Mouse (Mus musculus) MEL (cell line): Measurements from ENCODE around the gene Hamp. TPM values are rescaled to one million over a fixed set of nuclear protein-coding genes. Genes with fewer than 3 reads are reported as not detected.

Experiments used
- DNase-seq: peaks from one replicate; pipeline ENCODE4 v3.0.0; 2011; ENCODE audit warnings: low read depth, low spot score
- H3K27ac ChIP-seq: 2 replicates; pipeline ENCODE4 v1.5.1; 2012; ENCODE audit warnings: low read depth, mild to moderate bottlenecking, control low read depth, low read length, moderate library complexity; ENCODE audit not compliant: control insufficient read depth
- H3K27me3 ChIP-seq, 2 experiments: fragments of 150-350 bp in 1 of 2; sonication (generic) in 1 of 2; 2 replicates each; pipeline ENCODE4 v1.6.1; 2012; ENCODE audit warnings: low read length in 2 of 2, mild to moderate bottlenecking in 2 of 2, improper control_type of control experiment in 1 of 2, moderate library complexity in 1 of 2; ENCODE audit not compliant: insufficient read depth in 2 of 2, control insufficient read depth in 1 of 2
- H3K36me3 ChIP-seq, 2 experiments: 2 replicates each; pipeline ENCODE4 v1.6.1; 2012 to 2014; ENCODE audit warnings: low read length in 2 of 2, improper control_type of control experiment in 1 of 2, inconsistent platforms in 1 of 2, mild to moderate bottlenecking in 1 of 2; ENCODE audit not compliant: insufficient read depth in 2 of 2, control insufficient read depth in 1 of 2
- H3K4me1 ChIP-seq, 2 experiments: fragments of 150-350 bp in 1 of 2; sonication (generic) in 1 of 2; 2 replicates each; pipeline ENCODE4 v1.6.1; 2012; ENCODE audit warnings: low read length in 2 of 2, improper control_type of control experiment in 1 of 2, mild to moderate bottlenecking in 1 of 2; ENCODE audit not compliant: insufficient read depth in 2 of 2, control insufficient read depth in 1 of 2
- H3K4me3 ChIP-seq, 2 experiments: fragments of 150-350 bp in 1 of 2; sonication (generic) in 1 of 2; 2 replicates each; pipeline ENCODE4 v1.5.1; 2012; ENCODE audit warnings: low read depth in 2 of 2, low read length in 2 of 2, mild to moderate bottlenecking in 2 of 2, moderate library complexity in 2 of 2, control low read depth in 1 of 2, improper control_type of control experiment in 1 of 2; ENCODE audit not compliant: control insufficient read depth in 1 of 2, insufficient read depth in 1 of 2
- H3K79me2 ChIP-seq: 2 replicates; pipeline ENCODE4 v1.6.1; 2012; ENCODE audit warnings: mild to moderate bottlenecking, low read length, moderate library complexity; ENCODE audit not compliant: control insufficient read depth, poor library complexity, insufficient read depth
- H3K9ac ChIP-seq: 2 replicates; pipeline ENCODE4 v1.6.1; 2012; ENCODE audit warnings: low read depth, mild to moderate bottlenecking, control low read depth, low read length, moderate library complexity; ENCODE audit not compliant: control insufficient read depth, poor library complexity, severe bottlenecking
- H3K9me3 ChIP-seq: fragments of 150-350 bp; sonication (generic); replicated peaks from 2 replicates; pipeline ENCODE4 v1.6.1; 2012; ENCODE audit warnings: mild to moderate bottlenecking, low read length, improper control_type of control experiment, moderate library complexity; ENCODE audit not compliant: insufficient read depth
- CHD1 ChIP-seq: IDR thresholded peaks from 2 replicates; pipeline ENCODE4 v1.6.1; 2012; ENCODE audit warnings: low read depth, mild to moderate bottlenecking, inconsistent platforms, low read length, improper control_type of control experiment
- CHD2 ChIP-seq: IDR thresholded peaks from 2 replicates; pipeline ENCODE4 v1.6.1; 2011; ENCODE audit warnings: low read length, improper control_type of control experiment
- CTCF ChIP-seq, 3 experiments: IDR thresholded peaks in 2 of 3; conservative IDR thresholded peaks in 1 of 3; 2 replicates each; pipeline ENCODE4 v1.5.1; 2011 to 2012; ENCODE audit warnings: low read length in 3 of 3, low read depth in 2 of 3, mild to moderate bottlenecking in 2 of 3, improper control_type of control experiment in 1 of 3, inconsistent platforms in 1 of 3, mixed read lengths in 1 of 3, moderate library complexity in 1 of 3; ENCODE audit not compliant: control insufficient read depth in 1 of 3, insufficient read depth in 1 of 3, poor library complexity in 1 of 3, severe bottlenecking in 1 of 3
- ELF1 ChIP-seq: IDR thresholded peaks from 2 replicates; pipeline ENCODE4 v1.6.1; 2014; ENCODE audit warnings: low read depth, mild to moderate bottlenecking, inconsistent platforms, low read length, improper control_type of control experiment, moderate library complexity
- ETS1 ChIP-seq: IDR thresholded peaks from 2 replicates; pipeline ENCODE4 v1.6.1; 2012; ENCODE audit warnings: low read depth, mild to moderate bottlenecking, inconsistent platforms, low read length, improper control_type of control experiment, moderate library complexity
- HCFC1 ChIP-seq: IDR thresholded peaks from 2 replicates; pipeline ENCODE4 v1.6.1; 2012; ENCODE audit warnings: low read depth, mild to moderate bottlenecking, inconsistent platforms, low read length, improper control_type of control experiment, moderate library complexity
- JUND ChIP-seq: IDR thresholded peaks from 2 replicates; pipeline ENCODE4 v1.6.1; 2011; ENCODE audit warnings: low read depth, mild to moderate bottlenecking, improper control_type of control experiment, low read length
- MAFK ChIP-seq: IDR thresholded peaks from 2 replicates; pipeline ENCODE4 v1.6.1; 2011; ENCODE audit warnings: low read depth, mild to moderate bottlenecking, low read length, improper control_type of control experiment, borderline replicate concordance
- MAX ChIP-seq: IDR thresholded peaks from 2 replicates; pipeline ENCODE4 v1.6.1; 2011; ENCODE audit warnings: low read length, improper control_type of control experiment
- MEF2A ChIP-seq: IDR thresholded peaks from 2 replicates; pipeline ENCODE4 v1.6.1; 2014; ENCODE audit warnings: low read depth, mild to moderate bottlenecking, inconsistent platforms, low read length, improper control_type of control experiment; ENCODE audit not compliant: poor library complexity, insufficient replicate concordance, severe bottlenecking; ENCODE audit errors: extremely low read depth
- MXI1 ChIP-seq: IDR thresholded peaks from 2 replicates; pipeline ENCODE4 v1.6.1; 2011; ENCODE audit warnings: mild to moderate bottlenecking, low read depth, low read length, improper control_type of control experiment
- MYC ChIP-seq: IDR thresholded peaks from 2 replicates; pipeline ENCODE4 v1.6.1; 2011; ENCODE audit warnings: low read depth, mild to moderate bottlenecking, low read length, improper control_type of control experiment, moderate library complexity
- NRF1 ChIP-seq: IDR thresholded peaks from 2 replicates; pipeline ENCODE4 v1.6.1; 2014; ENCODE audit warnings: low read depth, mild to moderate bottlenecking, inconsistent platforms, low read length, improper control_type of control experiment, moderate library complexity; ENCODE audit not compliant: poor library complexity, insufficient read depth, severe bottlenecking
- POLR2A ChIP-seq, 2 experiments: IDR thresholded peaks; 2 replicates each; pipeline ENCODE4 v1.6.1; 2011 to 2012; ENCODE audit warnings: low read length in 2 of 2, mild to moderate bottlenecking in 2 of 2, control low read depth in 1 of 2, improper control_type of control experiment in 1 of 2, low read depth in 1 of 2, moderate library complexity in 1 of 2; ENCODE audit not compliant: control insufficient read depth in 1 of 2, insufficient read depth in 1 of 2, poor library complexity in 1 of 2
- POLR2AphosphoS2 ChIP-seq: IDR thresholded peaks from 2 replicates; pipeline ENCODE4 v1.6.1; 2011; ENCODE audit warnings: low read length, improper control_type of control experiment
- POLR2AphosphoS5 ChIP-seq: IDR thresholded peaks from 2 replicates; pipeline ENCODE4 v1.6.1; 2012; ENCODE audit warnings: low read depth, borderline replicate concordance, mild to moderate bottlenecking, inconsistent platforms, low read length, moderate library complexity, mixed read lengths
- RAD21 ChIP-seq: IDR thresholded peaks from 2 replicates; pipeline ENCODE4 v1.6.1; 2011; ENCODE audit warnings: mild to moderate bottlenecking, low read depth, low read length, improper control_type of control experiment
- RCOR1 ChIP-seq: IDR thresholded peaks from 2 replicates; pipeline ENCODE4 v1.6.1; 2012; ENCODE audit warnings: low read depth, mild to moderate bottlenecking, inconsistent platforms, low read length, improper control_type of control experiment
- SIN3A ChIP-seq: IDR thresholded peaks from 2 replicates; pipeline ENCODE4 v1.6.1; 2012; ENCODE audit warnings: low read length, improper control_type of control experiment, inconsistent platforms
- TAL1 ChIP-seq: IDR thresholded peaks from 2 replicates; pipeline ENCODE4 v1.6.1; 2012; ENCODE audit warnings: mild to moderate bottlenecking, inconsistent platforms, low read length, moderate library complexity, mixed read lengths
- TBP ChIP-seq: IDR thresholded peaks from 2 replicates; pipeline ENCODE4 v1.8.0; 2011; ENCODE audit warnings: low read depth, low read length, improper control_type of control experiment
- TCF12 ChIP-seq: IDR thresholded peaks from 2 replicates; pipeline ENCODE4 v1.6.1; 2014; ENCODE audit warnings: low read depth, mild to moderate bottlenecking, inconsistent platforms, low read length, improper control_type of control experiment, moderate library complexity
- USF1 ChIP-seq: IDR thresholded peaks from 2 replicates; pipeline ENCODE4 v1.6.1; 2014; ENCODE audit warnings: low read depth, mild to moderate bottlenecking, inconsistent platforms, low read length, improper control_type of control experiment, moderate library complexity
- USF2 ChIP-seq, 2 experiments: IDR thresholded peaks; 2 replicates each; pipeline ENCODE4 v1.6.1; 2011 to 2012; ENCODE audit warnings: improper control_type of control experiment in 2 of 2, low read length in 2 of 2, borderline replicate concordance in 1 of 2, inconsistent platforms in 1 of 2, low read depth in 1 of 2, mild to moderate bottlenecking in 1 of 2; ENCODE audit not compliant: insufficient read depth in 1 of 2
- ZC3H11A ChIP-seq: IDR thresholded peaks from 2 replicates; pipeline ENCODE4 v1.6.1; 2012; ENCODE audit warnings: low read depth, mild to moderate bottlenecking, inconsistent platforms, low read length, improper control_type of control experiment
- ZKSCAN1 ChIP-seq: IDR thresholded peaks from 2 replicates; pipeline ENCODE4 v1.6.1; 2012; ENCODE audit warnings: low read depth, mild to moderate bottlenecking, inconsistent platforms, low read length, improper control_type of control experiment, moderate library complexity
- ZNF384 ChIP-seq: IDR thresholded peaks from 2 replicates; pipeline ENCODE4 v1.6.1; 2012; ENCODE audit warnings: low read depth, mild to moderate bottlenecking, inconsistent platforms, low read length, improper control_type of control experiment
- polyA plus RNA-seq, 2 experiments: library from polyadenylated mRNA; stranded (reverse) in 1 of 2; unstranded in 1 of 2; fragments of >175 nt in 1 of 2; fragments of >200 nt in 1 of 2; gene quantifications; 2 replicates each; pipeline versions ENCODE4 v1.2.1 to v1.2.4; 2012; ENCODE audit warnings: low replicate concordance in 2 of 2, low read depth in 1 of 2; ENCODE audit not compliant: insufficient read length in 2 of 2, insufficient read depth in 1 of 2, missing spikeins in 1 of 2
- total RNA-seq: library from RNA; depleted of rRNA; stranded (reverse); fragments of 300-350 nt; gene quantifications from 2 replicates; pipeline ENCODE4 v1.2.3, GENCODE M21; 2012

The Hamp gene
- total and polyA plus RNA-seq, 3 experiments: not detected

- Histone ChIP-seq H3K4me3 (no peak overlapping the region), H3K27me3 (peaks cover 7 to 8% of the 10 kb centered on the region in 2 experiments), H3K27ac (no peak overlapping the region), H3K36me3 (no peaks in the 10 kb centered on the region), H3K9ac (no peak overlapping the region), H3K4me1 (no peaks in the 10 kb centered on the region), H3K79me2 (no peaks in the 10 kb centered on the region), H3K9me3 (no peaks in the 10 kb centered on the region)
- TF ChIP-seq ELF1 (no peak), CHD1 (no peak), CHD2 (no peak), JUND (no peak), ZNF384 (no peak), ZC3H11A (no peak), CTCF (IDR thresholded peaks at IDR 0.05 in 2 of 3, conservative IDR thresholded peaks at IDR 0.05 in 1 of 3; ENCODE audit: control insufficient read depth in 1 of 3, insufficient read depth in 1 of 3, low read depth in 2 of 3, low read length in 3 of 3, poor library complexity in 1 of 3, severe bottlenecking in 1 of 3) (no peak), USF2 (IDR thresholded peaks at IDR 0.05; ENCODE audit: borderline replicate concordance in 1 of 2, insufficient read depth in 1 of 2, low read depth in 1 of 2, low read length in 2 of 2) (no peak), MYC (no peak), NRF1 (no peak), USF1 (no peak), RCOR1 (no peak), TAL1 (no peak), MAFK (no peak), POLR2A (IDR thresholded peaks at IDR 0.05; ENCODE audit: control insufficient read depth in 1 of 2, insufficient read depth in 1 of 2, low read depth in 1 of 2, low read length in 2 of 2, poor library complexity in 1 of 2) (no peak), ETS1 (no peak), MXI1 (no peak), TBP (no peak)
- DNase-seq: peak; percentile 64
Observed at GRCm38 (mm10) chr7:30920217-30920616, 23.6 kb downstream of the Hamp start.

GRCm38 (mm10) chr7:30917219-30917618 lies 26.6 kb downstream of the Hamp start:
- H3K27ac ChIP-seq: no peak overlapping the region
- H3K36me3 ChIP-seq: no peaks in the 10 kb centered on the region
- H3K27me3 ChIP-seq: peaks cover 5 to 9% of the 10 kb centered on the region in 2 experiments
- no peak overlapping the region for H3K9ac ChIP-seq
- no peak for TF ChIP-seq POLR2A (IDR thresholded peaks at IDR 0.05; ENCODE audit: control insufficient read depth in 1 of 2, insufficient read depth in 1 of 2, low read depth in 1 of 2, low read length in 2 of 2, poor library complexity in 1 of 2)
- no peak for TF ChIP-seq HCFC1
- no peak for TF ChIP-seq ZKSCAN1
- TF ChIP-seq MAX: no peak
- no peak for TF ChIP-seq POLR2AphosphoS2
- TF ChIP-seq MEF2A: no peak
- TF ChIP-seq JUND: no peak
- TF ChIP-seq SIN3A: no peak
- no peak for TF ChIP-seq TCF12
- TF ChIP-seq TAL1: no peak
- TF ChIP-seq RAD21: no peak
- TF ChIP-seq POLR2AphosphoS5: no peak
- no peaks in the 10 kb centered on the region for H3K4me1 ChIP-seq
- no peaks in the 10 kb centered on the region for H3K79me2 ChIP-seq
- H3K9me3 ChIP-seq: no peaks in the 10 kb centered on the region
- no peak for DNase-seq
- H3K4me3 ChIP-seq: no peak overlapping the region
